Mouse (Mus musculus): ENCODE measurements at regions not wholly inside any gene's neighbourhood (a gene's known extent, or its start where the extent isn't known, plus 50 kb on each side); places are given as distances from the start of the nearest gene placed in this dataset.
A peak's percentile ranks its signal among the peaks of the same experiment; 100 is the strongest.

- ATAC-seq (replicated peaks; ENCODE audit: poor library complexity, severe bottlenecking), result no peak
Observed at GRCm38 (mm10) chr2:137981766-137982165, 274.6 kb upstream of the Btbd3 start.

- ATAC-seq (replicated peaks; ENCODE audit: poor library complexity, severe bottlenecking), result no peak
Observed at GRCm38 (mm10) chr2:137977767-137978166, 278.6 kb upstream of the Btbd3 start.

- no peak for ATAC-seq (replicated peaks; ENCODE audit: poor library complexity, severe bottlenecking)
Observed at GRCm38 (mm10) chr2:137974651-137975050, 281.7 kb upstream of the Btbd3 start.

GRCm38 (mm10) chr2:137969156-137969555 lies 287.2 kb upstream of the Btbd3 start:
- ATAC-seq (replicated peaks; ENCODE audit: poor library complexity, severe bottlenecking), result no peak

GRCm38 (mm10) chr2:137966460-137967076 lies 289.8 kb upstream of the Btbd3 start:
- no peak for ATAC-seq (replicated peaks; ENCODE audit: poor library complexity, severe bottlenecking)

- no peak for ATAC-seq (replicated peaks; ENCODE audit: poor library complexity, severe bottlenecking)
Observed at GRCm38 (mm10) chr2:137954830-137955229, 301.5 kb upstream of the Btbd3 start.

GRCm38 (mm10) chr2:137953144-137953543 lies 303.2 kb upstream of the Btbd3 start:
- ATAC-seq (replicated peaks; ENCODE audit: poor library complexity, severe bottlenecking), result no peak

GRCm38 (mm10) chr2:137951942-137952341 lies 304.4 kb upstream of the Btbd3 start:
- ATAC-seq (replicated peaks; ENCODE audit: poor library complexity, severe bottlenecking), result no peak

GRCm38 (mm10) chr2:137950931-137951330 lies 305.4 kb upstream of the Btbd3 start:
- ATAC-seq (replicated peaks; ENCODE audit: poor library complexity, severe bottlenecking), result peak; percentile 40

GRCm38 (mm10) chr2:137942753-137943152 lies 313.6 kb upstream of the Btbd3 start:
- ATAC-seq (replicated peaks; ENCODE audit: poor library complexity, severe bottlenecking), result peak; percentile 93

GRCm38 (mm10) chr2:137939591-137939990 lies 316.8 kb upstream of the Btbd3 start:
- no peak for ATAC-seq (replicated peaks; ENCODE audit: poor library complexity, severe bottlenecking)

GRCm38 (mm10) chr2:137938831-137939480 lies 317.4 kb upstream of the Btbd3 start:
- no peak for ATAC-seq (replicated peaks; ENCODE audit: poor library complexity, severe bottlenecking)

GRCm38 (mm10) chr2:137936613-137937012 lies 319.8 kb upstream of the Btbd3 start:
- no peak for ATAC-seq (replicated peaks; ENCODE audit: poor library complexity, severe bottlenecking)

- ATAC-seq (replicated peaks; ENCODE audit: poor library complexity, severe bottlenecking), result no peak
Observed at GRCm38 (mm10) chr2:137932931-137933330, 323.4 kb upstream of the Btbd3 start.

- no peak for ATAC-seq (replicated peaks; ENCODE audit: poor library complexity, severe bottlenecking)
Observed at GRCm38 (mm10) chr2:137932488-137932887, 323.9 kb upstream of the Btbd3 start.

- ATAC-seq (replicated peaks; ENCODE audit: poor library complexity, severe bottlenecking), result no peak
Observed at GRCm38 (mm10) chr2:137925488-137925887, 330.9 kb upstream of the Btbd3 start.

GRCm38 (mm10) chr2:137924576-137924975 lies 331.8 kb upstream of the Btbd3 start:
- ATAC-seq (replicated peaks; ENCODE audit: poor library complexity, severe bottlenecking), result no peak

GRCm38 (mm10) chr2:137898425-137898824 lies 357.9 kb upstream of the Btbd3 start:
- ATAC-seq (replicated peaks; ENCODE audit: poor library complexity, severe bottlenecking), result peak; percentile 87

- no peak for ATAC-seq (replicated peaks; ENCODE audit: poor library complexity, severe bottlenecking)
Observed at GRCm38 (mm10) chr2:137880211-137881031, 375.9 kb upstream of the Btbd3 start.

- ATAC-seq (replicated peaks; ENCODE audit: poor library complexity, severe bottlenecking), result no peak
Observed at GRCm38 (mm10) chr2:137869676-137870075, 386.7 kb upstream of the Btbd3 start.

- no peak for ATAC-seq (replicated peaks; ENCODE audit: poor library complexity, severe bottlenecking)
Observed at GRCm38 (mm10) chr2:137854494-137854893, 401.9 kb upstream of the Btbd3 start.

All from granulocyte monocyte progenitor cell, adult 5-6 weeks (primary cell).